Mouse (Mus musculus) lung, embryonic 16.5 days (tissue): ENCODE measurements around the gene Slu7. TPM values are rescaled to one million over a fixed set of nuclear protein-coding genes. Genes with fewer than 3 reads are reported as not detected.

Source experiments
- ATAC-seq: fragments of 200-750 bp; cut with Nextera tagmentation; 2 replicates; pipeline ENCODE4 v1.8.0; 2017; ENCODE audit warnings: low read depth, mild to moderate bottlenecking, moderate library complexity
- H3K27ac ChIP-seq: fragments of 300-500 bp; sonication (generic); 2 replicates; pipeline ENCODE4 v1.5.1; 2014; ENCODE audit warnings: mild to moderate bottlenecking, control low read depth, low read length
- H3K27me3 ChIP-seq: fragments of 300-500 bp; sonication (generic); 2 replicates; pipeline ENCODE4 v1.6.1; 2014; ENCODE audit warnings: low read depth, low read length, mixed read lengths; ENCODE audit not compliant: control insufficient read depth, insufficient read depth
- H3K36me3 ChIP-seq: fragments of 300-500 bp; sonication (generic); 2 replicates; pipeline ENCODE4 v1.6.1; 2014; ENCODE audit warnings: low read length; ENCODE audit not compliant: control insufficient read depth, insufficient read depth
- H3K4me1 ChIP-seq: fragments of 300-500 bp; sonication (generic); replicated peaks from 2 replicates; pipeline ENCODE4 v1.6.1; 2014; ENCODE audit warnings: low read length, mixed read lengths; ENCODE audit not compliant: control insufficient read depth, insufficient read depth
- H3K4me2 ChIP-seq: fragments of 300-500 bp; sonication (generic); 2 replicates; pipeline ENCODE4 v1.6.1; 2014; ENCODE audit warnings: low read depth, low read length, control low read depth
- H3K4me3 ChIP-seq: fragments of 300-500 bp; sonication (generic); 2 replicates; pipeline ENCODE4 v1.5.1; 2014; ENCODE audit warnings: mild to moderate bottlenecking, low read length, control low read depth
- H3K9ac ChIP-seq: fragments of 300-500 bp; sonication (generic); 2 replicates; pipeline ENCODE4 v1.6.1; 2014; ENCODE audit warnings: low read length, control low read depth
- H3K9me3 ChIP-seq: fragments of 300-500 bp; sonication (generic); 2 replicates; pipeline ENCODE4 v1.6.1; 2016; ENCODE audit warnings: low read length; ENCODE audit not compliant: control insufficient read depth
- WGBS: fragments of 180-500 bp; shearing (Covaris S2); extraction: QIAGEN DNeasy Blood & Tissue Kit; methylation state at CpG from one replicate; pipeline ENCODE4 v1.1.7; 2014; 5-methylcytosine and 5-hydroxymethylcytosine counted together
- polyA plus RNA-seq: library from polyadenylated mRNA; unstranded; fragments of >200 nt; fragmentation: Nextera tagmentation; extraction: Ambion mirVana; gene quantifications from 2 replicates; pipeline ENCODE4 v1.2.1, GENCODE M21; 2015

Gene Slu7
- polyA plus RNA-seq, 1 experiment from 2014 or later: 58.0 TPM

DNA sequence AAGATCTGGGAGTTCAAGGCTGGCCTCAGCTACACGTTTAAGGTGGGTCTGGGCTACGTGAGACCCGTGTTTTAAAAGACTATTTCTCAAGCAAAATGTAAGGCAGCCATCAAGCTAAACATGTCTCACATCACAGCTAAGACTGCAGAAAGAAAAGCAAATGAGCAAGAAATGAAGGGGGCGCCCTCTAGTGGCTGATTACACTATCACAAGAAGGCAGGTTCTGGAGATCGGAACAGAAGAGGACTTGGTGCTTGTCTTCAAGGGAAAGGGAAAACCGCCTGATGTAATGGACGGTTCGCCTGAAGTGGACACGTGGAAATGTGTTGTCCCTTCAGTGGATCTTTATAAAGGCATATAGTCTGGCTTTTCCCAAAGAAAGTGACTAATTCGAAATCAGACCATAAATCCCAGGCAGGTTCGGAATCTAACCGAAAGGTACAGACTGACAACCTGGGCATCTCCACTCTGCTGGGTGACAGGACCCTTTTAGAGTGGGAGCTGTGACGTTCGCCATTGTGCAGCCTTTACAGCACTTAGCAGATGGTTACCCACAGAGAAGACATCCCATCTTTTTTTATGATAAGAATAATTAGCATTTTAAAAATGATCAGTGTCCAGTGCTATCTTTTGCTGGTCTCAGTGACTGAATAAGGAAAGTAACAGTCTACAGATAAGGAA is 20.6 kb upstream of the Slu7 start:
- H3K9ac ChIP-seq: no peak overlapping the region
- H3K27ac ChIP-seq: no peak overlapping the region
- H3K4me1 ChIP-seq: no peaks in the 10 kb centered on the region
- peak; percentile 34; the same call in 1 of the 2 replicates for ATAC-seq
- no peaks in the 10 kb centered on the region for H3K36me3 ChIP-seq
- no peak overlapping the region for H3K4me2 ChIP-seq
- no peaks in the 10 kb centered on the region for H3K9me3 ChIP-seq
- 21% methylated on average over 14 of the region's 14 CpGs for WGBS
- H3K27me3 ChIP-seq: no peaks in the 10 kb centered on the region
- H3K4me3 ChIP-seq: no peak overlapping the region

DNA sequence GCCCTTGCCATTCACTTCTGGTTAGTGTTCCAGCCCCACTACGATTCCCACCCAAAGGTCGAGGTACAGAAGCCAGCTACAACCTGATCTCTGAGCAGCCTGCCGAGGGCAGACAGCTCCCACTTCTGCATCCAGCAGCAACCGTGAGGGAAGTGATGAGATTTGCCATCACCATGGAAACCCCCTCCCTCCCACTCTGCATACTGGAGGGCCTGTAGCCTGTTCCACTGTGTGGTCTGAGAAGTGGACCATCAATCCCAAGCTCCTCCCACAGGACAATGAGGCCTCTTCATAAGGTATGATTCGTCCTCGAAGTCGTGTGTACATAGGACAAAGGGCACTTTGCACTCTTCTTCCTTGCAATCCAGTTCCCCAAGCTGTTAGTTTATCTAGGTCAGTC is 16.3 kb upstream of the Slu7 start:
- WGBS: 40% methylated on average over 7 of the region's 7 CpGs
- H3K9me3 ChIP-seq: no peaks in the 10 kb centered on the region
- ATAC-seq: no peak
- H3K4me1 ChIP-seq: no peaks in the 10 kb centered on the region
- H3K9ac ChIP-seq: no peak overlapping the region
- no peaks in the 10 kb centered on the region for H3K27me3 ChIP-seq
- no peak overlapping the region for H3K4me2 ChIP-seq
- no peaks in the 10 kb centered on the region for H3K36me3 ChIP-seq
- no peak overlapping the region for H3K27ac ChIP-seq
- H3K4me3 ChIP-seq: no peak overlapping the region

DNA sequence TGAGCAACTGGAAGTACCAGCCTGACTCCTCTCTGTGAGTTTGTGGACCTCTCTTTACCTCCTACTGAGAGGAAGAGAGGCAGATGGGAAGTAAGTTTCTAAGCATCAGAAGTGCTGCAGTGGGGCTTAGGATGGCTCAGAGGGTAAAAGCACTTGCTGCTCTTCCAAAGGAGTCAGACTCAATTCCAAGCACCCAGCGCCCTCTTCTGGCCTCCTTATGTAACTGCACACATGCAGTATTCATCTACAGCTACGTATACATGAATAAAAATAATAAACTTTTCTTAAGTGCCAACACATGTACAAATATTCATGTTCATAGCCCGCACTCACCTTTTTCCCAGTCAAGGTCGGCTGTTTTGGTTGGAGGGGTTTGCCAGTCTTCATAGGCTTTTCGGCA is 9.2 kb upstream of the Slu7 start:
- no peaks in the 10 kb centered on the region for H3K9me3 ChIP-seq
- 80% methylated on average over 5 of the region's 5 CpGs for WGBS
- H3K4me2 ChIP-seq: no peak overlapping the region
- ATAC-seq: no peak
- no peaks in the 10 kb centered on the region for H3K27me3 ChIP-seq
- peaks cover 9% of the 10 kb centered on the region for H3K4me1 ChIP-seq
- H3K27ac ChIP-seq: no peak overlapping the region
- no peak overlapping the region for H3K4me3 ChIP-seq
- H3K36me3 ChIP-seq: no peaks in the 10 kb centered on the region
- no peak overlapping the region for H3K9ac ChIP-seq

DNA sequence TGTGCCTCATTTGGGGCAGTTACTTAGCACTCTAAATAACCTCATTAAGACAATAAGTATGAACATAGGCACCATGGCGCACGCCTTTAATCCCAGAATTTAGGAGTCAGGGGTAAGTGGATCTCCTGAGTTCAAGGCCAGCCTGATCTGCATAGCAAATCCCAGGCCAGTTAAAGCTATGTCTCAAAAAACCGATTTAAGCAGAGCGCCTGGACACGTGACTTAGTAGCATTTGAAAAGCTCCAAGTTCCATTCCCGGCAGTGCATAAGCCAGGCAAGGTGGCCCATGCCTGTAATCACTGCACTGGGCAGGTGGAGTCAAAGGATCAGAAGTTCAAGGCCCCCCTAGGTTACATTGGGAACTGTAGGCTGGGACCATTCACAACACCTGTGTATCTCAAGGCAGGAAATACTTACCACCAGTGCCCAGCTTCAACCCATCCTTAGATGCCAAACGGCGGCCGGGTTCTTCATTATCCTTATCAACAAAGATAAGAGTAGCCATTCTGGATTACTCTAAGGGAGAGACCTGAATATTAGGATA is 8.3 kb upstream of the Slu7 start:
- ATAC-seq: peak; percentile 2; the same call in 1 of the 2 replicates
- H3K27me3 ChIP-seq: no peaks in the 10 kb centered on the region
- H3K9me3 ChIP-seq: no peaks in the 10 kb centered on the region
- H3K36me3 ChIP-seq: no peaks in the 10 kb centered on the region
- 77% methylated on average over 9 of the region's 9 CpGs for WGBS
- H3K4me2 ChIP-seq: peak overlapping the region; percentile 48
- H3K4me3 ChIP-seq: peak overlapping the region; percentile 58
- H3K4me1 ChIP-seq: peaks cover 9% of the 10 kb centered on the region
- H3K27ac ChIP-seq: no peak overlapping the region
- H3K9ac ChIP-seq: peak overlapping the region; percentile 70

DNA sequence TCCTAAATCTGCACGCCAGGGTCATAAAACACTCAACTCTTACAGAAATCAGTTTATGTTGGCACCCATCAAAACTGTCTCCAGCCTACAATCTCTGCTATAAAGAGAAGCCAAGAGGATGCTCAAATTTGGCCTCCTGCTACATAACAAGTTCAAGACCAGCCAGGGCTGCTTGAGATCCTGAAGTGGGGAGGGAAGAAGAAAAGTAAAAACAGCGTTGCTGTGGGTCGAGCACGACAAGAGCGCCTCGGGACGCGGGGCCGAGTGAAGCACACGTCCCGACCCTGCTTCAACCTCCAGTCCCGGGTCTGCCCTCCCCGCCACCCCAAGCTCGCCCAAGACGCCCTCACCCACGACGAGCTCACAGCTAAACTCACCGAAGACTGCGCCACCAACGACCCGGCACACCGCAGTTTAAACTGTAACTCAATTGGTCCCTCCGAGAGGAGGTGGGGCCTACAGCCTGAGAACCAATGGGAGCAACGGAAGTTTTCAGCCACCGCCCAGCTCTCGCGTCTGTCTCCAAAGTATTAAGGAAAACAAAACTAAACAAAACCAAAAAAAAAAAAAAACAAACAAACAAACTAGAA is 7.6 kb upstream of the Slu7 start, which contains the start of gene Pttg1:
Pttg1 (minus strand) TSS at position 428 of the 590 bp plus-strand sequence.
- Histone ChIP-seq H3K4me3 (peak within 1 kb of the TSS; percentile 58), H3K27me3 (no peaks in the 10 kb centered on the region), H3K4me1 (peaks cover 9% of the 10 kb centered on the region), H3K9me3 (no peaks in the 10 kb centered on the region), H3K4me2 (peak within 1 kb of the TSS; percentile 48), H3K27ac (peak within 1 kb of the TSS; percentile 61), H3K36me3 (no peaks in the 10 kb centered on the region), H3K9ac (peak within 1 kb of the TSS; percentile 70)
- 3% methylated on average over 27 of the region's 27 CpGs for WGBS
- ATAC-seq: peak; percentile 98

DNA sequence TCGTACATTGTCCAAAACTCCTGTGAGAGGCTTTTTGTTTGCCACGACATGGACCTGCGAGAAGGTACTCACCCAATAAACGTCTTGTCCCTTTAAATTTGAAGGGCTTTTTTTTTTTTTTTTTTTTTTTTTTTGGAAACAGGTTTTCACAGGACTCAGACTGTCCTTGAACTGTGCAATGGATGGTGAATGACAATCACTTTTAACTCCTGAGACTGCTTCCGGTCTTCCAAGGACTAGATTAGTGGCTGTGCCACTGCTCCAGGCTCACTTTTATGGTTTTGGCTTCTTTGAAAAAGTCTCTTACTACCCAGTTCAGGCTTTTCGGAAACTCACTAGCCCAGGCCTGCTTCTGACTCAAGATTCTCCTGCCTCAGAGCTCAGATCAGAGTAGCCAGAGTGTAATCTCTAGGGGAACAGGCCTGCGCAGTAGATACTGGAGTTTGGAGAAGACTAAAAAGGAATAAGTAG is 7.1 kb upstream of the Slu7 start:
- H3K9ac ChIP-seq: peak overlapping the region; percentile 70
- peak; percentile 53 for ATAC-seq
- 19% methylated on average over 7 of the region's 7 CpGs for WGBS

DNA sequence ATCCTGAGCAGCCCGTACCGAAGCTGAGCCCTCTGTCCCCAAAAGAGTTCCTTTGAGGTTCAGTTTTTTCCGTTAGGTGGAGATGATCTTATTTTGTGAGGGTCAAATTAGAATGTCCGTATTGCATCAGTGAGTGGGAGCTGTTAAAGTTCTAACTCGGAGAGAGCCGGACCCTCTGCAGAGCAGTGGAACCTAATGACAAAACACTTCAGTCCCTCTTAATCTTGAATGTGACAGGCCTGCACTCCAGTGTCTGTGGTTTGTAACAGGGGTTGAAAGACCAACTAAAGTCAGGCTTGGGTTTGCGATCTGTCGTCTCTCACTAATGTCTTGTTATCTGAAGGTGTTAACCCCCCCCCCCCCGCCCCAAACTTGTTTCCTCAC is 472 bp downstream of the Slu7 start:
- H3K27ac ChIP-seq: peak overlapping the region; percentile 47; the same call in 1 of the 2 replicates
- peak; percentile 46 for ATAC-seq

More for the DNA sequence above, 7.1 kb upstream of the Slu7 start:
- Histone ChIP-seq H3K4me2 (peak overlapping the region; percentile 48), H3K27ac (peak overlapping the region; percentile 61), H3K4me1 (peaks cover 9% of the 10 kb centered on the region), H3K4me3 (peak overlapping the region; percentile 58), H3K9me3 (no peaks in the 10 kb centered on the region), H3K27me3 (no peaks in the 10 kb centered on the region), H3K36me3 (no peaks in the 10 kb centered on the region)

DNA sequence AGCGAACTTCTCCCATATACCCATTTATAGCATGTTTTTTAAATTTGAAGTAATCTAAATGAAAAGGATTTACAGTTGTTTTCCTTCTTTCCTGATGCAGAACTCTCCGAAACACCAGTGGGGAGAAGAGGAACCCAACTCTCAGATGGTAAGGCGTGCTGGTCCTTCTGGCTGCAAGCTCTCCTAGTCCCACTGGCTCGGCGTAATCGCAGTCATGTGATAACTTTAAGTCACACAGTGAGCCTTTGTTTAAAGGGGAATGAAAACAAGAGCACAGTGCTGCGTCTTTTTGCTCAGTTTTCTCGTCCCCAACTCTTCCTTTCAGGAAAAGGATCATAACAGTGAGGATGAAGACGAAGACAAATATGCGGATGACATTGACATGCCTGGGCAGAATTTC is 7.6 kb downstream of the Slu7 start:
- no peak overlapping the region for H3K9ac ChIP-seq
- H3K4me2 ChIP-seq: no peak overlapping the region
- no peaks in the 10 kb centered on the region for H3K9me3 ChIP-seq
- H3K4me3 ChIP-seq: no peak overlapping the region
- H3K36me3 ChIP-seq: peaks cover 70% of the 10 kb centered on the region
- H3K27me3 ChIP-seq: no peaks in the 10 kb centered on the region
- 91% methylated on average over 10 of the region's 10 CpGs for WGBS
- no peak for ATAC-seq
- no peak overlapping the region for H3K27ac ChIP-seq
- H3K4me1 ChIP-seq: no peaks in the 10 kb centered on the region

More for the DNA sequence above, 472 bp downstream of the Slu7 start:
- Histone ChIP-seq H3K36me3 (peaks cover 11% of the 10 kb centered on the region), H3K4me1 (peaks cover 6% of the 10 kb centered on the region), H3K27me3 (no peaks in the 10 kb centered on the region), H3K9me3 (no peaks in the 10 kb centered on the region), H3K4me3 (peak overlapping the region; percentile 88), H3K4me2 (peak overlapping the region; percentile 72), H3K9ac (peak overlapping the region; percentile 88)
- 1% methylated on average over 9 of the region's 9 CpGs for WGBS

DNA sequence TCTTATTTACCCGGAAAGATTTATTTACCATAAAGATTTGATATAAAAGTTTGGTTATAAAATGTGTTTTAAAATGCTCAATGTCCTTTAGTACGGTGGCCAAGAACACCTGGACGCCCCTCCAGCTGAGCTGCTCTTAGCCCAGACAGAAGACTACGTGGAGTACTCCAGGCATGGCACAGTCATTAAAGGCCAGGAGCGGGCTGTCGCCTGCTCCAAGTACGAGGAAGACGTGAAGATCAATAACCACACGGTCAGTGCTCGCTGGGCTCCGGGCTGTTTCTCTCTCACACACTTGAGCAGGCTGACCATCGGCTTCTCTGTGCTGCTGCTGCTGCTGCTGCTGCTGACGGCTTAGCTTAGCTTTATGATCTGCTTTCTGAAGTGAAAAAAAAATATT is 9.6 kb downstream of the Slu7 start:
- H3K27me3 ChIP-seq: no peaks in the 10 kb centered on the region
- H3K4me2 ChIP-seq: no peak overlapping the region
- no peaks in the 10 kb centered on the region for H3K4me1 ChIP-seq
- H3K4me3 ChIP-seq: no peak overlapping the region
- no peak overlapping the region for H3K27ac ChIP-seq
- no peak for ATAC-seq
- H3K36me3 ChIP-seq: peaks cover 75% of the 10 kb centered on the region
- H3K9me3 ChIP-seq: no peaks in the 10 kb centered on the region
- 92% methylated on average over 13 of the region's 13 CpGs for WGBS
- H3K9ac ChIP-seq: no peak overlapping the region
